Comparison of ENCODE assay signal across 13 mouse cellular contexts in the genomic region with DNA sequence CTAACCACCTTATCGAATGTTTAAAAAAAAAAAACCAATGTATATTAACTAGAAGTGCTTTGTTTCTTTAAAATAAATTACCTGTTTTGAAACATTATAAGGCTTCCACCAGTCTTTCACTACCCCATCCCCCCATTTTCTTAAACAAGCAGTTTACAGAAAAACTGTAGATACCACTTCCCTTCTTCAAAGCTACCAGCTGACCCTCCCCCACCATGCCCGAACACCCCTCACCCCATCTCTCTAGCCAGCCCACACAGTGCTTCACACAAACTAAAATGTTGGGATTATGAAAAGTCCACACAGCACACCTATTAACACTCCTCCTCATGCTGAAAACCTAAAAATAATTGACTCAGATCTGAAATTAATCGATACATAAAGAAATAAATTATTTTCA. TPM values are rescaled to one million over a fixed set of nuclear protein-coding genes. Genes with fewer than 3 reads are reported as not detected.
DNase-seq lines count a peak whose midpoint lies in the region; ATAC-seq lines count a peak whose summit lies in the region.
"Had no signal": no experiment of that assay in that cellular context is flagged by ENCODE, and none has a peak within 500 bp of the region (broad histone marks: within the 10 kb centered on the region; RNA-seq: fewer than 3 reads in every experiment).

No protein-coding gene starts in this region.

- peaks cover 11% of the 10 kb centered on the region for H3K4me1 ChIP-seq in heart, embryonic 11.5 days (ENCODE audit: control insufficient read depth, insufficient read depth, low read length)
- peaks cover 27% of the 10 kb centered on the region for H3K4me1 ChIP-seq in midbrain, embryonic 12.5 days
- H3K4me1 ChIP-seq in midbrain, embryonic 15.5 days, result peaks cover 28% of the 10 kb centered on the region
- H3K4me1 ChIP-seq in hindbrain, embryonic 15.5 days (replicated peaks), result peaks cover 24% of the 10 kb centered on the region
- peaks cover 18% of the 10 kb centered on the region for H3K4me1 ChIP-seq in neural tube, embryonic 12.5 days

- no peak overlapping the region for H3K9ac ChIP-seq in heart, embryonic 11.5 days (ENCODE audit: low read depth, low read length)
- H3K9ac ChIP-seq in midbrain, embryonic 12.5 days (replicated peaks), result no peak overlapping the region
- H3K9ac ChIP-seq in midbrain, embryonic 15.5 days, result no peak overlapping the region
- no peak overlapping the region for H3K9ac ChIP-seq in hindbrain, embryonic 15.5 days
- H3K9ac ChIP-seq in neural tube, embryonic 12.5 days, result no peak overlapping the region
- H3K9ac ChIP-seq: lung, embryonic 14.5 days had no signal

- H3K4me3 ChIP-seq in heart, embryonic 11.5 days (ENCODE audit: low read depth, low read length), result peak overlapping the region; percentile 33
- H3K4me3 ChIP-seq in midbrain, embryonic 12.5 days, result no peak overlapping the region
- H3K4me3 ChIP-seq in midbrain, embryonic 15.5 days, result no peak overlapping the region
- H3K4me3 ChIP-seq in hindbrain, embryonic 15.5 days, result no peak overlapping the region
- H3K4me3 ChIP-seq in neural tube, embryonic 12.5 days, result no peak overlapping the region

- intact Hi-C loops in heart, postnatal 25 days (cut with DNase I), result no loop called here

- no peak for ATAC-seq in heart, embryonic 11.5 days (replicated peaks; ENCODE audit: insufficient number of reproducible peaks, low FRiP score, low TSS enrichment)
- ATAC-seq in midbrain, embryonic 12.5 days (ENCODE audit: low FRiP score, low read depth), result no peak
- ATAC-seq in midbrain, embryonic 15.5 days (replicated peaks), result no peak
- no peak for ATAC-seq in hindbrain, embryonic 15.5 days (ENCODE audit: low FRiP score, low read depth)
- ATAC-seq in neural tube, embryonic 12.5 days (ENCODE audit: low FRiP score, low read depth), result no peak

- DNase-seq in heart, postnatal 25 days (ENCODE audit: low spot score), result no peak
- no peak for DNase-seq in lung, postnatal 4 days
- DNase-seq in layer of hippocampus, postnatal 14 days (ENCODE audit: low spot score in 2 of 2), result no peak
- DNase-seq: B cell, adult 2 months; kidney, adult 9 months; layer of hippocampus, postnatal 36 days; lung, embryonic 14.5 days; thymus, adult 2 months had no signal

- 17% methylated on average over 3 of the region's 3 CpGs for WGBS in heart, embryonic 11.5 days (ENCODE audit: insufficient replicate concordance)
- WGBS in midbrain, embryonic 12.5 days, result 11% methylated on average over 3 of the region's 3 CpGs
- WGBS in midbrain, embryonic 15.5 days, result 23% methylated on average over 3 of the region's 3 CpGs
- WGBS in hindbrain, embryonic 15.5 days, result 24% methylated on average over 3 of the region's 3 CpGs
- WGBS in neural tube, embryonic 12.5 days, result 19% methylated on average over 3 of the region's 3 CpGs

- no peaks in the 10 kb centered on the region for H3K36me3 ChIP-seq in heart, embryonic 11.5 days (ENCODE audit: control insufficient read depth, insufficient read depth, low read length)
- no peaks in the 10 kb centered on the region for H3K36me3 ChIP-seq in midbrain, embryonic 12.5 days
- H3K36me3 ChIP-seq in midbrain, embryonic 15.5 days (replicated peaks), result no peaks in the 10 kb centered on the region
- no peaks in the 10 kb centered on the region for H3K36me3 ChIP-seq in hindbrain, embryonic 15.5 days
- H3K36me3 ChIP-seq in neural tube, embryonic 12.5 days, result no peaks in the 10 kb centered on the region

- no peaks in the 10 kb centered on the region for H3K27me3 ChIP-seq in heart, embryonic 11.5 days (ENCODE audit: control insufficient read depth, insufficient read depth, low read length)
- H3K27me3 ChIP-seq in midbrain, embryonic 12.5 days, result peaks cover 4% of the 10 kb centered on the region
- peaks cover 13% of the 10 kb centered on the region for H3K27me3 ChIP-seq in midbrain, embryonic 15.5 days (replicated peaks)
- peaks cover 14% of the 10 kb centered on the region for H3K27me3 ChIP-seq in hindbrain, embryonic 15.5 days
- 0 out of 2 replicates have a peak, but pooled peaks cover 7% of the 10 kb centered on the region for H3K27me3 ChIP-seq in neural tube, embryonic 12.5 days (replicated peaks)

- peak overlapping the region; percentile 60 for H3K4me2 ChIP-seq in heart, embryonic 11.5 days
- H3K4me2 ChIP-seq in midbrain, embryonic 12.5 days (replicated peaks), result peak overlapping the region; percentile 60
- no peak overlapping the region for H3K4me2 ChIP-seq in midbrain, embryonic 15.5 days
- H3K4me2 ChIP-seq in hindbrain, embryonic 15.5 days, result peak overlapping the region; percentile 44
- peak overlapping the region; percentile 62 for H3K4me2 ChIP-seq in neural tube, embryonic 12.5 days (replicated peaks)

- no peak overlapping the region for H3K27ac ChIP-seq in heart, embryonic 11.5 days (ENCODE audit: low read depth, low read length)
- no peak overlapping the region for H3K27ac ChIP-seq in midbrain, embryonic 12.5 days (replicated peaks)
- no peak overlapping the region for H3K27ac ChIP-seq in midbrain, embryonic 15.5 days
- no peak overlapping the region for H3K27ac ChIP-seq in hindbrain, embryonic 15.5 days (replicated peaks)
- H3K27ac ChIP-seq in neural tube, embryonic 12.5 days, result no peak overlapping the region

- H3K9me3 ChIP-seq in heart, embryonic 11.5 days (replicated peaks; ENCODE audit: control insufficient read depth, low read length), result no peaks in the 10 kb centered on the region
- H3K9me3 ChIP-seq in midbrain, embryonic 12.5 days, result no peaks in the 10 kb centered on the region
- no peaks in the 10 kb centered on the region for H3K9me3 ChIP-seq in midbrain, embryonic 15.5 days
- H3K9me3 ChIP-seq in hindbrain, embryonic 15.5 days, result no peaks in the 10 kb centered on the region
- no peaks in the 10 kb centered on the region for H3K9me3 ChIP-seq in neural tube, embryonic 12.5 days

RNA-seq across cellular contexts. Expression of a gene that starts 14.9 kb away (rescaled TPM):
- 6.1 and 7.3 TPM in 2 replicates for polyA plus RNA-seq in heart, embryonic 11.5 days (2014; fragmentation: Nextera tagmentation; extraction: Ambion mirVana)
- total RNA-seq in heart, postnatal 25 days (2021), result under 1 TPM; 0.11 to 0.18 TPM
- polyA plus RNA-seq in midbrain, embryonic 12.5 days (2016; fragmentation: Nextera tagmentation; extraction: Ambion mirVana), result 15.6 and 20.6 TPM in 2 replicates
- polyA plus RNA-seq in midbrain, embryonic 15.5 days (2015; fragmentation: Nextera tagmentation; extraction: Ambion mirVana), result 8.7 and 9.0 TPM in 2 replicates
- polyA plus RNA-seq in hindbrain, embryonic 15.5 days (2015; fragmentation: Nextera tagmentation; extraction: Ambion mirVana), result 6.5 and 7.5 TPM in 2 replicates
- 11.8 and 14.0 TPM in 2 replicates for polyA plus RNA-seq in neural tube, embryonic 12.5 days (2016; fragmentation: Nextera tagmentation; extraction: Ambion mirVana)
- total RNA-seq in layer of hippocampus, postnatal 14 days (2021), result 1 to 10 TPM; 1.1 to 1.6 TPM
